ENCODE assay signal across 30 mouse cellular contexts in the genomic region with DNA sequence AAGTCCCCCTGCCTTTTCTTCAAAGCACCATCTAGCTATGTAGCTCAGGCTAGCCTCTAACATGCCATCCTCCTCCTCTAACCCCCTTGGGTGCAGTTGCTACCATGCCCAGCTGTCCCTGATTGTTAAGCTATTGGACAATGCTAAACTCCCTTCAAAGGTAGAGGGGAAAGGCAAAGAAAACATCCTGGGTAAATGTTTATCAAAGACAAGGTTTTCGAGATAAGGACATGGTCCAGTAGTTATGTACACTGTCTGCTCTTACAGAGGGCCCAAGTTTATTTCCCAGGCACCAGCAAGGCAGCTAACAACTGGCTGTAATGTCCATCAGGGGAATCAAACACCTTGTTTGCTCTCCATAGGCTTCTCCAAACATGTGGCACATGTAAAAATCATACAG. TPM values are rescaled to one million over a fixed set of nuclear protein-coding genes. Genes with fewer than 3 reads are reported as not detected.
DNase-seq lines count a peak whose midpoint lies in the region; ATAC-seq and TF ChIP-seq lines count a peak whose summit lies in the region.
"Had no signal": no experiment of that assay in that cellular context is flagged by ENCODE, and none has a peak within 500 bp of the region (broad histone marks: within the 10 kb centered on the region; RNA-seq: fewer than 3 reads in every experiment).

No protein-coding gene starts in this region.

- H3K36me3 ChIP-seq in kidney, embryonic 16.5 days (ENCODE audit: insufficient read depth, low read length) = no peaks in the 10 kb centered on the region
- H3K36me3 ChIP-seq in intestine, embryonic 15.5 days = no peaks in the 10 kb centered on the region
- H3K36me3 ChIP-seq in liver, embryonic 12.5 days = no peaks in the 10 kb centered on the region
- no peaks in the 10 kb centered on the region for H3K36me3 ChIP-seq in liver, postnatal 0 days (replicated peaks; ENCODE audit: insufficient read depth, low read length)
- H3K36me3 ChIP-seq in forebrain, embryonic 11.5 days (ENCODE audit: control insufficient read depth, insufficient read depth, low read length) = no peaks in the 10 kb centered on the region
- H3K36me3 ChIP-seq: hindbrain, embryonic 12.5 days; limb, embryonic 15.5 days; midbrain, embryonic 15.5 days; neural tube, embryonic 15.5 days had no signal

- WGBS in kidney, embryonic 16.5 days = 34% methylated on average over 1 of the region's 1 CpGs
- 64% methylated on average over 1 of the region's 1 CpGs for WGBS in intestine, embryonic 15.5 days
- 50% methylated on average over 1 of the region's 1 CpGs for WGBS in liver, embryonic 12.5 days (ENCODE audit: insufficient replicate concordance)
- 52% methylated on average over 1 of the region's 1 CpGs for WGBS in liver, postnatal 0 days (ENCODE audit: insufficient replicate concordance)
- WGBS in forebrain, embryonic 11.5 days = 84% methylated on average over 1 of the region's 1 CpGs

- TF ChIP-seq EP300 in liver, postnatal 0 days (IDR thresholded peaks at IDR 0.05; ENCODE audit: low read depth) = no peak

- H3K9me3 ChIP-seq in kidney, embryonic 16.5 days (ENCODE audit: low read length) = no peaks in the 10 kb centered on the region
- H3K9me3 ChIP-seq in intestine, embryonic 15.5 days = no peaks in the 10 kb centered on the region
- no peaks in the 10 kb centered on the region for H3K9me3 ChIP-seq in liver, embryonic 12.5 days (replicated peaks)
- H3K9me3 ChIP-seq in liver, postnatal 0 days (ENCODE audit: low read length) = no peaks in the 10 kb centered on the region
- no peaks in the 10 kb centered on the region for H3K9me3 ChIP-seq in forebrain, embryonic 11.5 days (ENCODE audit: control insufficient read depth, low read length)
- H3K9me3 ChIP-seq: hindbrain, embryonic 12.5 days; limb, embryonic 10.5 days; limb, embryonic 15.5 days; midbrain, embryonic 15.5 days; neural tube, embryonic 15.5 days had no signal

- no peak for TF ChIP-seq CTCF in liver, postnatal 0 days (IDR thresholded peaks at IDR 0.05; ENCODE audit: low read depth)

- H3K27ac ChIP-seq in kidney, embryonic 16.5 days (ENCODE audit: low read length) = no peak overlapping the region
- no peak overlapping the region for H3K27ac ChIP-seq in intestine, embryonic 15.5 days
- no peak overlapping the region for H3K27ac ChIP-seq in liver, embryonic 12.5 days
- peak overlapping the region; percentile 51 for H3K27ac ChIP-seq in liver, postnatal 0 days (ENCODE audit: low read depth)
- no peak overlapping the region for H3K27ac ChIP-seq in forebrain, embryonic 11.5 days (ENCODE audit: low read depth, low read length)
- H3K27ac ChIP-seq: hindbrain, embryonic 12.5 days; limb, embryonic 10.5 days; limb, embryonic 15.5 days; macrophage; midbrain, embryonic 15.5 days; neural tube, embryonic 15.5 days had no signal

- no peak overlapping the region for H3K9ac ChIP-seq in kidney, embryonic 16.5 days (replicated peaks; ENCODE audit: low read length)
- H3K9ac ChIP-seq in intestine, embryonic 15.5 days = no peak overlapping the region
- no peak overlapping the region for H3K9ac ChIP-seq in liver, embryonic 12.5 days
- H3K9ac ChIP-seq in liver, postnatal 0 days (replicated peaks) = no peak overlapping the region
- no peak overlapping the region for H3K9ac ChIP-seq in forebrain, embryonic 11.5 days (ENCODE audit: low read length)
- H3K9ac ChIP-seq: hindbrain, embryonic 12.5 days; limb, embryonic 15.5 days; midbrain, embryonic 15.5 days; neural tube, embryonic 15.5 days had no signal

- no peak overlapping the region for H3K4me2 ChIP-seq in kidney, embryonic 16.5 days (replicated peaks; ENCODE audit: low read depth, low read length)
- H3K4me2 ChIP-seq in intestine, embryonic 15.5 days (replicated peaks) = no peak overlapping the region
- no peak overlapping the region for H3K4me2 ChIP-seq in liver, embryonic 12.5 days
- H3K4me2 ChIP-seq in liver, postnatal 0 days (ENCODE audit: low read depth, low read length) = no peak overlapping the region
- H3K4me2 ChIP-seq in forebrain, embryonic 11.5 days (ENCODE audit: low read depth, low read length, severe bottlenecking) = no peak overlapping the region
- H3K4me2 ChIP-seq: heart, embryonic 11.5 days; hindbrain, embryonic 12.5 days; limb, embryonic 15.5 days; midbrain, embryonic 15.5 days; neural tube, embryonic 15.5 days had no signal

- no peaks in the 10 kb centered on the region for H3K27me3 ChIP-seq in kidney, embryonic 16.5 days (ENCODE audit: insufficient read depth, low read length)
- H3K27me3 ChIP-seq in intestine, embryonic 15.5 days (replicated peaks) = no peaks in the 10 kb centered on the region
- H3K27me3 ChIP-seq in liver, embryonic 12.5 days (replicated peaks) = no peaks in the 10 kb centered on the region
- no peaks in the 10 kb centered on the region for H3K27me3 ChIP-seq in liver, postnatal 0 days (ENCODE audit: insufficient read depth, low read length)
- no peaks in the 10 kb centered on the region for H3K27me3 ChIP-seq in forebrain, embryonic 11.5 days (ENCODE audit: control insufficient read depth, insufficient read depth, low read length)
- H3K27me3 ChIP-seq: hindbrain, embryonic 12.5 days; limb, embryonic 15.5 days; midbrain, embryonic 15.5 days; neural tube, embryonic 15.5 days had no signal

- DNase-seq in kidney, adult 9 months = no peak
- no peak for DNase-seq in liver, postnatal 0 days
- DNase-seq in layer of hippocampus, postnatal 10 days (ENCODE audit: low spot score in 2 of 2) = no peak
- DNase-seq in forebrain, embryonic 11.5 days (ENCODE audit: low spot score) = no peak
- no peak for DNase-seq in urinary bladder, postnatal 36 days (ENCODE audit: low spot score in 2 of 2)
- DNase-seq: adrenal gland, postnatal 14 days; cerebellum, adult 11 months; cerebellum, adult 9-10 months; cerebellum, postnatal 36 days; gastrocnemius, postnatal 14 days; heart, postnatal 36 days; kidney, adult 8-10 months; kidney, postnatal 4 days; layer of hippocampus, postnatal 36 days; right cerebral cortex, postnatal 25 days; thymus, postnatal 14 days had no signal

- H3K4me1 ChIP-seq in kidney, embryonic 16.5 days (ENCODE audit: insufficient read depth, low read length) = peaks cover 11% of the 10 kb centered on the region; the same call in 1 of the 2 replicates
- no peaks in the 10 kb centered on the region for H3K4me1 ChIP-seq in intestine, embryonic 15.5 days (replicated peaks)
- H3K4me1 ChIP-seq in liver, embryonic 12.5 days = no peaks in the 10 kb centered on the region
- peaks cover 3% of the 10 kb centered on the region; the same call in 1 of the 2 replicates for H3K4me1 ChIP-seq in liver, postnatal 0 days (ENCODE audit: insufficient read depth)
- no peaks in the 10 kb centered on the region for H3K4me1 ChIP-seq in forebrain, embryonic 11.5 days (replicated peaks; ENCODE audit: control insufficient read depth, insufficient read depth, low read length)
- H3K4me1 ChIP-seq: limb, embryonic 10.5 days; neural tube, embryonic 15.5 days had no signal

- peak; percentile 65; the same call in 1 of the 2 replicates for ATAC-seq in kidney, embryonic 16.5 days (ENCODE audit: low FRiP score, low TSS enrichment)
- ATAC-seq in intestine, embryonic 15.5 days = peak; percentile 67
- ATAC-seq in liver, embryonic 12.5 days = peak; percentile 47; the same call in 1 of the 2 replicates
- ATAC-seq in liver, postnatal 0 days = no peak
- no peak for ATAC-seq in forebrain, embryonic 11.5 days (replicated peaks; ENCODE audit: low FRiP score)
- ATAC-seq: forebrain, embryonic 14.5 days; midbrain, embryonic 15.5 days; Patski had no signal

- no peak overlapping the region for H3K4me3 ChIP-seq in kidney, embryonic 16.5 days (ENCODE audit: low read length)
- H3K4me3 ChIP-seq in intestine, embryonic 15.5 days (replicated peaks) = no peak overlapping the region
- no peak overlapping the region for H3K4me3 ChIP-seq in liver, embryonic 12.5 days
- no peak overlapping the region for H3K4me3 ChIP-seq in liver, postnatal 0 days (ENCODE audit: low read depth, low read length)
- H3K4me3 ChIP-seq in forebrain, embryonic 11.5 days (ENCODE audit: low read depth, low read length) = no peak overlapping the region
- H3K4me3 ChIP-seq: hindbrain, embryonic 12.5 days; limb, embryonic 10.5 days; limb, embryonic 15.5 days; midbrain, embryonic 15.5 days; neural tube, embryonic 15.5 days had no signal

RNA-seq across cellular contexts. Expression of gene Klf12, which starts 53.1 kb away (rescaled TPM):
- 9.1 and 13.0 TPM in 2 replicates for polyA plus RNA-seq in kidney, embryonic 16.5 days (2015; fragmentation: Nextera tagmentation; extraction: Ambion mirVana)
- 10.6 TPM in 2 replicates for polyA plus RNA-seq in intestine, embryonic 15.5 days (2015; fragmentation: Nextera tagmentation; extraction: Ambion mirVana)
- polyA plus RNA-seq in liver, embryonic 12.5 days (2016; fragmentation: Nextera tagmentation; extraction: Ambion mirVana) = 5.4 and 6.7 TPM in 2 replicates
- polyA plus RNA-seq in liver, postnatal 0 days (2015; fragmentation: Nextera tagmentation; extraction: Ambion mirVana) = 5.2 and 7.1 TPM in 2 replicates
- total RNA-seq in layer of hippocampus, postnatal 10 days (2021) = 10 to 100 TPM; 36.1 to 39.5 TPM
- 39.7 and 40.7 TPM in 2 replicates for polyA plus RNA-seq in forebrain, embryonic 11.5 days (2014; fragmentation: Nextera tagmentation; extraction: Ambion mirVana)
- total RNA-seq: granulocyte monocyte progenitor cell, adult 5-6 weeks; megakaryocyte-erythroid progenitor cell, adult 5-6 weeks had no signal
- polyA plus RNA-seq: macrophage had no signal

Comparison
In these comparisons a context has a peak if more than half of its experiments do, and no peak if none do; other contexts are left out.
1. ATAC-seq: peak in kidney, embryonic 16.5 days (single experiment), intestine, embryonic 15.5 days (single experiment) and liver, embryonic 12.5 days (single experiment); none in liver, postnatal 0 days (single experiment) and forebrain, embryonic 11.5 days (single experiment).